Mouse (Mus musculus): Measurements from ENCODE around the gene Mnd1.

The Mnd1 gene

DNA sequence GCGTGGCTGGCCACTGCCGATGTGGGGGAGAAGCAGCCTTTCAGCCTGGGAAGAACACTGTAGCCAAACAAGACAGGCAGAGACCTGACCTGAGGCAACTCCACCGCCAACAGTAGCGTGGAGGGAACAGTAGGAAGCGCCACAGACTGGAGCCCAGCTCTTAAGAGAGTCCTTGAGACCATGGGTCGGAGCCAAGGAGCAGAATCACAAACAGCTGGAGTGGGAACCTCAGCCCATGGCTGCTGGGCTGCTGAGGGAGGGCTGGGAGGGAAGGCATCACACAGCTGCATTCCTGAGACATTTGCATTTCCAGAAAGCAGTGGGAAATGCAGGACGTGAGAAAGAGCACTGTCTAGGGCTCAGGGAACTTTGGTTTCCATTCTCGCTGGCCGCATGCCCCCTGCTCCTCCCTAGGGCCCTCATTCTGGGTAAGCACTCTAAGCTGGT, 106.8 kb downstream of the Mnd1 start:
- DNase-seq (ENCODE audit: extremely low spot score, low read depth, low spot score): no peak

- DNase-seq (ENCODE audit: extremely low spot score, low read depth, low spot score): no peak
These were observed 109.4 kb downstream of the Mnd1 start for GRCm38 (mm10) chr3:84046206-84046605.

DNA sequence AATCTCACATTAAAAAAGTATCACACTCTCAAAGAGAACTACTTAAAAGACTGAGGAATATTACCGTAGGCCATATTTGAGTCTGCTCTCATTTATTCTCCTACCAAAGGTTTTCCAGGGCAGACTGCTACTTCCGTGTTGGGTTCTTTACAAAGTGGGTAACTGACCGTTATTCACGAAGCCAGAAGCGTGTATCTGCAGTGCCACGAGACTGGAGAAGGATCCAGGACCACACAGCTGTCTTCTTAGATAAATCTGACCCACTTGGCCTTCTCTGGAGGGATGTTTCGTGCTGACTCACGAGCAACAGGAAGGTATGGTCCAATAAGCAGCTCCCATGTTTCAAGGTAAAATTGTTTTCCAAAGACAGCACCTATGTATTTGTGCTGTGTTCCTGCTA, 113.8 kb downstream of the Mnd1 start:
- DNase-seq (ENCODE audit: extremely low spot score, low read depth, low spot score): no peak

- no peak for DNase-seq (ENCODE audit: extremely low spot score, low read depth, low spot score)
These were observed 115.0 kb downstream of the Mnd1 start for GRCm38 (mm10) chr3:84040476-84041082.

GRCm38 (mm10) chr3:84039646-84040475, 115.7 kb downstream of the Mnd1 start, which contains the start of gene Tmem131l:
Gene Tmem131l, minus strand, starts transcription at chr3:84040175.
- DNase-seq (ENCODE audit: extremely low spot score, low read depth, low spot score): no peak

DNA sequence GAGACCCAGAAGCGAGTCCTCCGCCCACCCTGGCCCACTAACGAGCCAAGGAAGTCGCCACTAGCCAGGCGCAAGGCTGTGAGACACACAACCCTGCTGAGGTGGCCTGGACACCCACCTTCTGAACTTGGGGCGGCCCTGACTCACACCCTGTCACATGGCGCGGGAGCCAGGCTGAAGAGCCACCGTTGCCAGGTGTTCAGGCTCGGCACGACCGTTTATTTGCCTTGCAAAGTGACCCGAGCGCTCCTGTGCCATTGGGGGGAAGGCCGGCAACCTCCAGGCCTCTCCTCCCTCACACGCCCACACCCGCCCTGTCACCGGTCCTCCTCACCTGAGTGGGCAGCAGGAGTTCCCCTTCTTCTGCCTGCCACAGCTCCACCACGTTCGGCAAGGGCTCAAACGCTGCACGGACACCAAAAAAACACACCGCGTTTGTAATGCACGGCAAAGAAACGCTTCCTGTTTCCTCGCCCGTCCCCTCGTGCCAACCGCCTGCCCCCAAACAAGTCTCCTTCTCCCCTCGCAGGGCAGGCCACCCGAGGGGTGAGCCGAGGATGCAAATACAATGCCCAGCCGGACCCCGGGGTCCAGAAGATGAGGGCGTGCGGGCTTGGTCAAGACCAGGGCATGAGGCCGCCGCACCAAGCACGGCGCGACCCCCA, 116.5 kb downstream of the Mnd1 start:
- no peak for DNase-seq (ENCODE audit: extremely low spot score, low read depth, low spot score)

DNA sequence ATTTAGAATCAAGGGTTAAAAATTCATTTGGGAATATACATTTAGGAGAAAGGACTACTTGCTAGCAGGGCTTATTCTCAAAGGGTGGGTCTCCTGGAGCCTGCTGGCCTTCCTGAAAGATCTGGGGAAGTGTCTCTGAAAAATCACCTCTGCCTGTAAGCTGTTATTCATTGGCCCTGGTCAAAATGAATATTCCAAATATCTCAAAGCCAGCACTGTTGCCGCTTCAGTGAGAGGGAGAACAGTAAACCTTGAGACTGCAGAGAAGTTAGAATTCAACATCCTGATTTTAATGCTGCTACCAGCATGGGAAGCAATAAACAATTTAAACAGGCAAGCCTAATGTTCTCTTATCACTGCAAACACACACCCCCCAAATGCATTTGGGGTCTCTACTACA, 117.5 kb downstream of the Mnd1 start:
- no peak for DNase-seq (ENCODE audit: extremely low spot score, low read depth, low spot score)
